Mouse (Mus musculus): ENCODE results near the gene Gdpd3. TPM values are rescaled to one million over a fixed set of nuclear protein-coding genes. Genes with fewer than 3 reads are reported as not detected.

Gene Gdpd3
- polyA plus RNA-seq, 1 experiment from 2014 or later = 6.4 TPM

DNA sequence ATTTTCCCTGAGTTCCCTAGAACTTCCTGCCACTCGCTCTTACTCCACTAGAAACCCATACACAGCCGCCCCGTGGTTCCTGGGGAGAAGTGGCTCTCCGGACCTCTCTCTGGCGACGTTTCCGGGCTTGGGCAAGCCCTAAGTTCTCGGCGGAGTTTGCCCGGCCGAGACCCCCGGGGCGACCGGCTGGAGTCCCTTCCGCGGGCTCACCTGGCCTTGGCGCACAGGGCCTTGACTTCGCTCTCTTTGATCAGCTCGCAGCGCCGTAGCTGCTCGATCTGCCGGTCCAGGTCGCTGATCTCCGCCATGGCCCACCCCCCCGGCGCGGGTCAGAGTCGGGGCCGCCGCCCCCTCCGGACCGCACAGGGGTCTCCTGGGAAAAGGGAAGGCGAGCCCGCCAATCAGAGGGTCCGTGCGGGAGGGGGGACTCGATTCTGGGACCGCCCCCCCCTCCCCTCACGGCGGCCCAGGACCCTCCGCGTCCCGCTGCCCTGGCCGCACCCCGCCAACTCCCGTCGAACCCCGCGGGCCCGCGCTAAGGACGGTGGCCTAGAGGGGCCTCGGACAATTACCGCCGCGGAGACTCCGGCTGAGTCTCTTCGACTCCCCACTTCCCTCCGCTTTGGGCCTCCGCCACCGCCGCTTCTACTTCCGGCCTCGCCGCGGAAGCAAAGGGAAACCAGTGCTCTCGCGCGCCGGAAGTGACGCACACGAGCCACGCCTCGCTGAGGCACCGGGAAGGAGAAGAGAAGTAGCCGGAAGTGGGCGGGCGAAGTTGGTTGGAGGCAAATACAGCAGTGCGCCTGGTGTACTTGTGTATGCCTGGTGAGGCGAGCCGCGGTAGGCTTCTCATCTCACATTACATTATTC is 26.0 kb downstream of the Gdpd3 start, which contains the start of gene Ppp4c:
Ppp4c (minus strand) TSS at position 646 of the 870 bp plus-strand sequence.
- Histone ChIP-seq H3K36me3 (ENCODE audit: insufficient read depth, low read length) (peaks cover 54% of the 10 kb centered on the region), H3K9ac (ENCODE audit: low read depth, low read length) (peak within 1 kb of the TSS; percentile 96), H3K4me1 (replicated peaks; ENCODE audit: insufficient read depth, low read length) (peaks cover 11% of the 10 kb centered on the region), H3K4me2 (ENCODE audit: low read length) (peak within 1 kb of the TSS; percentile 69), H3K9me3 (replicated peaks; ENCODE audit: low read length) (no peaks in the 10 kb centered on the region), H3K27ac (peak within 1 kb of the TSS; percentile 99), H3K27me3 (ENCODE audit: insufficient read depth, low read length) (no peaks in the 10 kb centered on the region), H3K4me3 (replicated peaks; ENCODE audit: low read depth, low read length) (peak within 1 kb of the TSS; percentile 98)
- DNase-seq (ENCODE audit: low spot score) (peak; percentile 99), ATAC-seq (replicated peaks; ENCODE audit: low FRiP score, low read depth) (peak; percentile 91)
- TF ChIP-seq CTCF (IDR thresholded peaks at IDR 0.05; ENCODE audit: low read depth) = no peak
- under 1% methylated on average over 81 of the region's 83 CpGs for WGBS

DNA sequence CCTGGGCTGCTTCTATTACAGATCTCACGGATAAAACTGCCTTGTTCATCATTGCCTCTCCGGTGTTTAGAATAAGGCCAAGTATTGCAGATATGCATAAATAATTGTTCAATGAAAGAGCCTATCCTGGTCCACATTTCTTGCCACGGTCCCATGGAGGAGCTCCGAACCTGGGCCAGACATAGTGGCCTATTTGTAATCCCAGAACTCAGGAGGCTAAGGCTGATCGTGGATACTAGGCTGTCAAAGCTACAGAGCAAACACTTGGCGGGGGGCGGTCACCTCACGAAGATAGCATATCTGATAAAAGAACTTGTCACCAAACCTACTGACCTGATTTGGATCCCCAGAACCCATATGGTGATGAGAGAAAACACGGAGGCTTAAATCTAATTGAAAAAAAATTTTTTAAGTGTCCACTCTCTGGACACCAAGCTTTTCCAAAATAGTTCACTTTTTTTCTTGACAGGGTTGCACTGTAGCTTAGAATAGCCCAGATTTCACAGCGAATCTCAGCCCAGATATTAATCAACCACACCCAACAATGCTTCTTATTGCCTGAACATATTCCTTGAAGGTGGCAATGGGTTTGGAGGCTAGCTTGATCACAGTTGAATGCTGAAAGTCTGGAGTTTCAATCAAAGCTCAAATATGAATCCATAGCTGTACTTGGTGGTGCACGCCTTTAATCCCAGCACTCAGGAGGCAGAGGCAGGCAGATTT is 26.7 kb downstream of the Gdpd3 start:
- no peaks in the 10 kb centered on the region for H3K9me3 ChIP-seq (replicated peaks; ENCODE audit: low read length)
- 26% methylated on average over 11 of the region's 11 CpGs for WGBS

DNA sequence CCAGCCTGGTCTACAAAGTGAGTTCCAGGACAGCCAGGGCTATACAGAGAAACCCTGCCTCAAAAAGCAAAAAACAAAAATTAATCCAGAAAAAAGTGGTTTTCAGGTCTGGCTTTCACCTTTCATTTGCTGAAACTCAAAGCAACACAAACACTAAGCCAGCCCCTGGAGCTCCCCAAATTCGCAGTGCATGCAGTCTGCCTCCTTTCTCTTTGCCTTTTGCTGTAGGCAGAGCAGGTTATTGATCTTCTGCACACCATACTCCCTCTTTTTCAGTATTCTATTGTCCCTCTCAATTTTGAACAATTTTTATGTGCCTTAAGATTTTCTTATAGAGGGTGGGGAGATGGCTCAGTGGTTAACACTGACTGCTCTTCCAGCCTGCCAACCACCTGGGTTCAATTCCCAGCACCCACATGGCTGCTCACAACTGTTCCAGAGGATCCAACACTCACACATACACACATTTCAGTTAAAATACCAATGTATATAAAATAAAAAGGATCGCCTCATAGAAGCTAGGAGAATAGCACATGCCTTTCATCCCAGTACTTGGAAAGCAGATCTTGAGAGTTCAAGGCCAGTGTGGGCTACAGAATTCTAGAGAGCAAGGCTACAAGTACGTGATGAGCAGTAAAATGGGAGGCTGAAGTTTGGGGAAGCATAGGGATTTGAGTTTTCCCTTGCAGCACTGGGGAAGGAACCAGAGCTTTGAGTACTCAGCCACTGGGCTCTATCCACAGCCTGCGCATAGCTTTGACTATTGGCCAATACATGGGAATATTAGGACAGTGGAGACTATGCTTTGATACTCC is 27.5 kb downstream of the Gdpd3 start:
- Histone ChIP-seq H3K36me3 (ENCODE audit: insufficient read depth, low read length) (peaks cover 38% of the 10 kb centered on the region), H3K4me3 (replicated peaks; ENCODE audit: low read depth, low read length) (no peak overlapping the region), H3K27me3 (ENCODE audit: insufficient read depth, low read length) (no peaks in the 10 kb centered on the region), H3K27ac (peak overlapping the region; percentile 99; the same call in 1 of the 2 replicates), H3K4me2 (ENCODE audit: low read length) (no peak overlapping the region), H3K4me1 (replicated peaks; ENCODE audit: insufficient read depth, low read length) (peaks cover 11% of the 10 kb centered on the region), H3K9ac (ENCODE audit: low read depth, low read length) (no peak overlapping the region), H3K9me3 (replicated peaks; ENCODE audit: low read length) (no peaks in the 10 kb centered on the region)
- DNase-seq (ENCODE audit: low spot score) (no peak), ATAC-seq (replicated peaks; ENCODE audit: low FRiP score, low read depth) (no peak)
- no peak for TF ChIP-seq CTCF (IDR thresholded peaks at IDR 0.05; ENCODE audit: low read depth)
- 72% methylated on average over 4 of the region's 4 CpGs for WGBS

More for the DNA sequence above, 26.7 kb downstream of the Gdpd3 start:
- no peak for TF ChIP-seq CTCF (IDR thresholded peaks at IDR 0.05; ENCODE audit: low read depth)
- 0 out of 2 replicates have a peak, but pooled peaks have one; percentile 0 for ATAC-seq (replicated peaks; ENCODE audit: low FRiP score, low read depth)
- Histone ChIP-seq H3K4me1 (replicated peaks; ENCODE audit: insufficient read depth, low read length) (peaks cover 11% of the 10 kb centered on the region), H3K4me2 (ENCODE audit: low read length) (peak overlapping the region; percentile 69), H3K4me3 (replicated peaks; ENCODE audit: low read depth, low read length) (peak overlapping the region; percentile 98), H3K9ac (ENCODE audit: low read depth, low read length) (peak overlapping the region; percentile 19; the same call in 1 of the 2 replicates), H3K27me3 (ENCODE audit: insufficient read depth, low read length) (no peaks in the 10 kb centered on the region), H3K27ac (peak overlapping the region; percentile 99), H3K36me3 (ENCODE audit: insufficient read depth, low read length) (peaks cover 46% of the 10 kb centered on the region)
- DNase-seq (ENCODE audit: low spot score) = no peak

DNA sequence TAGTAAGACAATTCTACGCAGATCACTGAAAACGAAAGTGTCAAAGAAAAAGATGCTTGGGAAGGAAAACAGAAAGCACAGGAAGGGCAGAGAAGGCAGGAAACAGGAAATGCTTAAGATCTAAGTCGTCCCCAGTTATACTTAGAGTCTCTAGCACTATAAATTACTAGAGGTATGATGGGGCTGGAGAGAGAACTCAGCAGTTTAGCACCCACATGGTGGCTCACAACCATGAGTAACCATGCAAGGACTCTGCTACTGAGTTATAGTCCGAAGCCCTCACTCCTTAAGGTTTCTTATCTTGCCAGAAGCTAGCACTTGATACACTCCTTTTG is 28.1 kb downstream of the Gdpd3 start:
- no peak for TF ChIP-seq CTCF (IDR thresholded peaks at IDR 0.05; ENCODE audit: low read depth)
- H3K4me2 ChIP-seq (ENCODE audit: low read length) = no peak overlapping the region
- WGBS = 56% methylated on average over 4 of the region's 4 CpGs

DNA sequence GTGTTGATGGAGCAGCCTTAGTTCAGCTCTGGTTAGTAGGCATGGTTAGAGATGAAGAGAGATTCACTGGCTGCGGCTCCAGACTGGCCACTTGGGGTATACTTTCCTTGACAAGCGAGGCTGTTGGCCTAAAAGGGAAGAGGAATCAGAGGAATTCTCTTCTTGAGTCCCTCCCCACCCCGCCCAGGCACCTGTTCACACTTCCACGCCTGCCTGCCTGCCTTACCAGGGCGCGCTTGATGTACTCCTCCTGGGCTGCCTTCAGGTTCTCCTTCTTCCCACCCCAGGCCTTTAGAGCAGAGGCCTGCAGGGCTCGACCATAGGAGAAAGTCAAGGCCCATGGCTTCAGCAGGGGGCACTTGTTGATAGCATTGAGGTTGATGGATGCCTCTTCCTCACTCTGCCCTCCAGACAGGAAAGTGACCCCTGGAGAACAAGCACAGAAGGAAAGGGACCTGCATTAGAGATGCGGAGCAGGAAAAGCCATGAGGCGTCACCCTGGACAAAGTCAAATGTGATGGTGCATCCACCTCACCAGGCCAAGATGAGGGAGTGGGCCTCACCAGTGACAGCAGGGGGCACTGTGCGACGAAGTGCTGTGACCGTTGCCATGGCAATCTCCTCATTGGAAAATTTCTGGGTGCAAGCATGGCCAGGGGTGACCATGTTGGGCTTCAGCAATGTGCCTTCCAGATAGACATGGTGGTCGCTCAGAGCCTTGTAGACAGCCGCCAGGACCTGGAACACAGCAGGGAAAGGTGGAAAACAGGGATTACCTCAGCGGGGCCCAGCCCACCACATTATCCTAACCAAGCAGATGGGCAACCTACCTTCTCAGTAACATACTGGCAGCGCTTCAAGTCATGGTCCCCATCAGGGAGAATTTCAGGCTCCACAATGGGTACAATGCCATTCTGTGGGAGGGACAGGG is 29.5 kb downstream of the Gdpd3 start:
- Histone ChIP-seq H3K4me1 (replicated peaks; ENCODE audit: insufficient read depth, low read length) (peaks cover 11% of the 10 kb centered on the region), H3K36me3 (ENCODE audit: insufficient read depth, low read length) (peaks cover 25% of the 10 kb centered on the region), H3K9ac (ENCODE audit: low read depth, low read length) (no peak overlapping the region), H3K27ac (no peak overlapping the region), H3K4me3 (replicated peaks; ENCODE audit: low read depth, low read length) (no peak overlapping the region), H3K27me3 (ENCODE audit: insufficient read depth, low read length) (no peaks in the 10 kb centered on the region), H3K4me2 (ENCODE audit: low read length) (no peak overlapping the region), H3K9me3 (replicated peaks; ENCODE audit: low read length) (no peaks in the 10 kb centered on the region)
- no peak for ATAC-seq (replicated peaks; ENCODE audit: low FRiP score, low read depth)
- WGBS = 86% methylated on average over 16 of the region's 16 CpGs
- DNase-seq (ENCODE audit: low spot score) = no peak
- TF ChIP-seq CTCF (IDR thresholded peaks at IDR 0.05; ENCODE audit: low read depth) = peak; percentile 42; the same call in 1 of the 2 replicates

More for the DNA sequence above, 28.1 kb downstream of the Gdpd3 start:
- H3K9ac ChIP-seq (ENCODE audit: low read depth, low read length) = no peak overlapping the region
- no peaks in the 10 kb centered on the region for H3K27me3 ChIP-seq (ENCODE audit: insufficient read depth, low read length)
- no peak for DNase-seq (ENCODE audit: low spot score)
- H3K4me1 ChIP-seq (replicated peaks; ENCODE audit: insufficient read depth, low read length) = peaks cover 11% of the 10 kb centered on the region
- H3K36me3 ChIP-seq (ENCODE audit: insufficient read depth, low read length) = peaks cover 32% of the 10 kb centered on the region
- no peak overlapping the region for H3K27ac ChIP-seq
- ATAC-seq (replicated peaks; ENCODE audit: low FRiP score, low read depth) = no peak
- no peak overlapping the region for H3K4me3 ChIP-seq (replicated peaks; ENCODE audit: low read depth, low read length)
- H3K9me3 ChIP-seq (replicated peaks; ENCODE audit: low read length) = no peaks in the 10 kb centered on the region

Measured in kidney, postnatal 0 days (tissue).